Mouse (Mus musculus) lung, adult 2 months (tissue): ENCODE data around the gene Cln3.

ENCODE experiments used
- CTCF ChIP-seq: fragments of 200-500 bp; IDR thresholded peaks from 2 replicates; pipeline ENCODE4 v1.5.1; 2011; ENCODE audit warnings: mild to moderate bottlenecking, low read length, control low read depth; ENCODE audit not compliant: insufficient read depth
- POLR2A ChIP-seq: fragments of 200-500 bp; IDR thresholded peaks from 2 replicates; pipeline ENCODE4 v1.6.1; 2011; ENCODE audit warnings: low read depth, mild to moderate bottlenecking, control low read depth, low read length, borderline replicate concordance; ENCODE audit errors: extremely low read depth

- TF ChIP-seq POLR2A (no peak), CTCF (no peak)
These were observed 34.1 kb upstream of the Cln3 start for GRCm38 (mm10) chr7:126619559-126620275.
